Mouse (Mus musculus) urinary bladder, postnatal 14 days (tissue): ENCODE data around the gene Sumf2.
"Not testable (repeated sequence)": the region's sequence is repeated elsewhere in the genome, so short reads cannot be mapped to it uniquely, and the experiment has no call there.

ENCODE experiments used
- DNase-seq: peaks from one replicate; pipeline ENCODE4 v3.0.0; 2021; ENCODE audit warnings: low spot score

The Sumf2 gene

DNA sequence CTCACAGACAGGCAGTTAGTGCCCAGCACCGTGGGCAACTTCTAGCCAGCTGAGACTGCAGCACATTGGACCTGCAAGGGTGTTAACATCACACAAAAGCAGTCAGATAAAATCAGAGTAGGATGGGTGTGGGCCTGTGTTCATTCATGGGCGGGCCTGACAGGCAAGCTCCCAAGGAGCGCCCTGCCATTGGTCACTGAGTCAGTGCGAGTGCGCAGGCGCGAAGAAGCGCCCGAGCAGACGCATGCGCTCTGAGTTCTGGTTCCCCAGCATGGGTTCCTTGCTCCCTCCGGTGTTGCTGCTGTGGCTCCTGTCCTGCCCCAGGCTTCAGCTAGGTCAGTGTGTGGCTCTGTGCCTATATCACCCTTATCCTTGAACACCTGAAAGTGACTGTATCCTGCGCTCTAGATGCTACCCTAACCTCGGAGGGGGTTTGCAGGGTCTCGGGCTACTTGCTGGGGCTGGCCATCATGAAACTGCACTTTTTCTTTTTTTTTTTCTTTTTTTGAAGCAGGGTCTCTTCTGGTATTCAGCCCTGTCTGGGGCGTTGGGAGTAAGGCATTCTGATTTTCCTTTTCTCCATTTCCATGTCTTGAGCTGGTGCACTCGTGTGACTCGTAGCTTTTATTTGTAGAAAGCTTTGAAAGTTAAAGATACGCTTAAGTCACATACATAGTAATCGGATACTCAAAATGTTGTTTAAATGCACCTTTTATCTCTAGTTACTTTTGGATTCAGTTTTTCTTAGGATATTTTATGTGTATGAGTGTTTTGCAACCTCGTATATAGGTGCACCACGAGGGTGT is at the start of gene Sumf2:
Sumf2 (plus strand) TSS at position 235 of the 806 bp plus-strand sequence.
- peak; percentile 95 for DNase-seq

DNA sequence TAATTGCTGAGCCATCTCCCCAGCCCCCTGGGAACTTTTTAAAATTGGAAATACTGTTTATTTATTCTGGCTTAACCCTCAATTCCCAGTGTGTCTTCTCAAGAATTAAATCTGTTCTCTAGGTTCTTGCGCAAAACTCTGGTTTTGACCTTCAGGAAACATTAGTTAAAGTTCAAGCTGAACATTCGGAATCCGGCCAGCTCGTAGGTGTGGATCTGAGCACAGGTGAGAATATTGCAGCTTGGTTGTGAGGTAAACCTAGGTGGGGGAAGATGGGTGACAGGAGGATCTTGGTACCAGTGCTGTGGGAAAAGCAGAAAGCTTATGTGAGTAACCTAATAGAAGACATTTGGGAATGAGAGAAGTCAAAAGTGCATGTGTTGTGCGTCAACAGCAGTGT is 1.9 kb upstream of the Sumf2 start:
- no peak for DNase-seq

DNA sequence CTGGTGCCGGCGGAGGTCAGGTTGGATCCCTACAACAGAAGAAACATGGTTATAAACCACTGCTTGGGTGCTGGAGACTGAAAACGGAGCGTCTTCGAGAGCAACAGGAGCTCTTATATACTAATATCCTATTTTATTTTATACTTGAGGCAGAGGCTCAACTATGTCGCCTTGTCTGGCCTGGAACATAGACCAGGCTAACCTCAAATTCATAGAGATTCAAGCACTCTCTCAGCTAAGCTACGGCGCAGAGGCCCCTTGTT is 703 bp downstream of the Sumf2 start:
- no peak for DNase-seq

DNA sequence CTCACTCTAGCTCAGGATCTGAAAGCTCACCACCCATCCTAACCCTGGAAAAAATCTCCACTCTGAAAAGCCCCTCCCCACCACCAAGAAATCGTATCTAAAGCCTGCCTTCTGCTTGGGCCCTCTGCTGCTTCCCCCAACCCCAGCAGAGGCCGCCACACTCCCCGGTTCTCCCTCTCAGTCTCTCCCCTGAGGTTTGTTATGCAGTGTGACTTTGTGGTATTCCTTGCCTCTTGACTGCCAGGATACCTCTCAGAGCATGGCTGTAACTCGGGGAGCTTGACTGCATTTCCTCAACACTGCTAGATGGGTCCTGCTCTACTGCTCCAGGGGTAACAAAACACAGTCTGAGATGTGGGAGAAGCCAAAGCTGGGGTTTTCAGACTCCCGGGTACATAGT is 8.4 kb downstream of the Sumf2 start:
- DNase-seq, result no peak

DNA sequence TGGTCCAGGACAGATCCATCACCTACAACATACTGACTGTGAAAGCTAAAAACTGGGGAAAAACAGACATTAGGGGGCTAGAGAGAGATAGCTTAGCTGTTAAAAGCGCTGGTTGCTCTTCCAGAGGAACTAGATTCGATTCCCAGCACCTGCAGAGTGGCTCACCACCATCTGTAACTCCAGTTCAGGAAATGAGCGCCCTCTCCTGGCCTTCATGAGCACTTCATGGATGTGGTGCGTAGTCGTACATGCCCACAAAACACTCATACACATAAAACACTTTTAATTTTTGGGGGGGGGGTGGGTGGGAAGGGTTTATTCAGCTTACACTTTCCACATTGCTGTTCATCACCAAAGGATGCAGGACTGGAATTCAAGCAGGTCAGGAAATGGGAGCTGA is 9.6 kb downstream of the Sumf2 start:
- no peak for DNase-seq

DNA sequence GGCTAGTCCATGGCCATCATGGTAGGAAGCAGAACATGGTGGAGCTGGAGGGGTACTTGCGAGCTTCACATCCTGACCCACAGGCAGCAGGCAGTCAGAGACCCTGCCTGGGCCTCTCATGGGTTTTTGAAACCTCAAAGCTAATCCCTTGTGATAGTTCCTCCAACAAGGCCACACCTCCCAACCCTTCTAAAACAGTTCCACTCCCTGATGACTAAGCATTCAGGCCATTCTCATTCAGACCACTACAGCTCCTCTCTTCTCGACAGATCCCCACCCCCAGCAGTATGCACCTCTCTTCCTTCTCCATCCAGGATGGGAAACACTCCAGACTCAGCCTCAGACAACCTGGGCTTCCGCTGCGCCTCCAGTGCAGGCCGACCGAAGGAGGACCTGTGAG is 15.5 kb downstream of the Sumf2 start:
- DNase-seq, result no peak

DNA sequence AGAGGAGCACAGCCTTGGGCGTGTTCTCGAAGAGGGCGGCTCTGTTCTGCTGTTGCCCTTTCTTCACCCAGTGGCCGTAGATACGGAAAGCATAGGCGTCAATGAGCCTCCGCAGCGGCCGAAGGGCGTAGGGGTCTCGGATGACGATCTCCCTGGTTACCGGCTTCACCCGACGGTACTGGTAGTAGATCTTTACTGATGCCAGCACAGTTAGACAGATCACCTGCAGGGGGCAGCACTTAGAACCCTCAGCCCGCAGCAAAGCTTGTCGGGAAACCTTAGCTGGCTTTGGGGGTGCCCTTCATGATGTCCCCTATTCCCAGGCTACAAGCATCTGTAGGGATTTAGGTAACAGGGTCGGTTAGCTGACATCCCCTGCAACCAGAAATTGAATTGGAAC is 17.7 kb downstream of the Sumf2 start:
- peak; percentile 24 for DNase-seq

DNA sequence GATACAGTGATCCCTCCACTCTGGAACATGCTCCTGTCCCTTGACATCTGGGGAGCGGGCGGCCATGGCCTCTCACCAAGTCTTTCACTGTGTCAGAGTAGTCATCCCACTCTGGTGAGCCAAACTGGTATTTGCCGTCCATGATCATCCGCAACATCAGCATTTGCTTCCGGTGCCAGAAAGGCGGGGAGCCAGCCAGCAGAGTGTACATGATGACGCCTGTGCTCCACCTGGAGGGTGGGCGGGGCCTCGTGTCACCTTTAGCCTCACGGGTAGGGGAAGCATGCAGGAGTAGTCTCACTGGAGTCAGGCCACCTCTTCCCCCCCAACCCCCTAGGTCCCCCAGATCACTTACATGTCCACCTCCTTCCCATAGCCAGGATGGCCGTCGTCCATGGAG is 19.1 kb downstream of the Sumf2 start:
- no peak for DNase-seq

DNA sequence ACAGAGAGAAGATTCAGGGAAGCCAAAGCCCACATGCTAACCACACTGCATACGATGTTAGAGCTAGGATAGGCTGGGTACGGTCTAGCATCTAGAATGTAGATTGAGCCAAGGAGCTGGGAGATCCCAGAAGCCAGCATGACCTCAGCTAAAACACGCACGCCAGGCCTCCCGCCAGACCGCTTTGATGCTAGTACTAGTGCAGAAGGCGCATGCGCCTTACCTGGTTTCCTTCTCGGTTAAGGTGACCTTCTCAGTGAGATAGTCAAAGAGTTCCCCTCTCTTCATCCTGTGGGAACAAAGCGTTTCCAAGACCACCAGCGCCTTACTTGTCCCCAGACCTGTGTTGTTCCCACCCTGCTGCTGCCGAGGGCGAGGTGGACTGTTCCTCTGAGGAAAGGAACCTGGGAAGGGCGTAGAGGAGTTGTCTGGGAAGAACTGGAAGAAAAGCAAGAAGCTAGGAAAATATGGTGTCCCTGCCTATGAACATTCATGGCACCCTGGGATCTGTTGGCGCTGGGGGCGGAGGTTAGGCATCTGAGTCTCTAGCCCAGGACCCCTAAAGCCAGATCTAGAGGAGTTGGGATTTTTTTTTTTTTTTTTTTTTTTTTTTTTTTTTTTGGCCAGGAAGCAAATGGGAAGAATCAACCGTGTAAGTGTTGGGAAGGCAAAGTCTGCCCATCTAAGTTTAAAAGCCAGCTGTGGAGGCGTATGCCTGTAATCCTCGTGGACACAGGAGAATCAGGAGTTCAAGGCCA is 22.6 kb downstream of the Sumf2 start:
- no peak for DNase-seq

DNA sequence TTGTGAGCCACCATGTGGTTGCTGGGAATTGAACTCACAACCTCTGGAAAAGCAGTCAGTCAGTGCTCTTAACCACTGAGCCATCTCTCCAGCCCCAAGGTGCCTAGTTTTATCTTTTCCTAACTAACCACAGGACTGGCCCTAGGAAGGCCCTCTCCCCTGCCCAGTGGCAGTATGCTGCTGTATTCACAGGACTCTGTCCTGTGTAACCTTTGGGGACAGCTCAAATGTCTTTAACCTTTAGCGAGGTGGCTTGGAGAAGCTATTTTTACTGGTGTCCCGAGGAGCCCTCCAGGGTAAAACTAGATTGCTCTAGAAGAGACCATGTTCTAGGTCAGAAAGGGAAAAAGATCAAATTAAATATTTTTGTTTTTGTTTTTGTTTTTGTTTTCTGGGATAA is 24.5 kb downstream of the Sumf2 start:
- no peak for DNase-seq

DNA sequence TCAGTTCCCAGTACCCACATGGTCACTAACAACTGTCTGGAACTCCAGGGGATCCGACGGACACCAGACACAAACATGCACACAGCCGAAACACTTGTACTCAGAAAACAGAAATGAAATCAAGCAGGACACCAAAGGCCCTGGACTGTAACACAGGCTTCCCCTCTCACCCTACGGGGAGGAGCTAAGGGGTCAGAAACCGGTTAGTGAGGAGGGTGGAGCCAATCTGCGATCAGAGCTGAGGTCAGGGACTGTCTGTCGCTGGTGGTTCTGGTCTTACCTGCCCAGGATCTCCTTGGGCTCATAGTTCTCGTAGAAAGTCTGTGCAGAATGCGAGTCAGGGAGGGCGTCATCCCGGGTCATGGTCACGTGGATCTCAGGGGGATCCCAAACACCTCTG is 27.2 kb downstream of the Sumf2 start:
- no peak for DNase-seq

DNA sequence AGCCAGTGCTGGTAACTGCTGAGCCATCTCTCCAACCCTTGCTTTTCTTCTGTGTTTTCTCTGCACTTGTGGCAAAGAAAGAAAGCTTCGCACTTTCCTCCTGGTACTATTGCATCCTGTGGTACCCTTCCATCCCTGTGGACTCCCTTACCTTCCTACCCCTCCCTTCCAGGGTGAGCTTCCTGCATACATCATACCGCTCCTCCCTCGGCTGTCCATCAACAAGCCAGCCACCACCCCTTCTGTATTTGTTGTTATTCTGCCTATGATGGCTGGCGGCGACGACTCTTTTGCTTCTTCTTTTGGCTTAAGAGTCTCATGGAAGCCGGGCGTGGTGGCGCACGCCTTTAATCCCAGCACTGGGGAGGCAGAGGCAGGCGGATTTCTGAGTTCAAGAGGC is 28.3 kb downstream of the Sumf2 start:
- no peak for DNase-seq

DNA sequence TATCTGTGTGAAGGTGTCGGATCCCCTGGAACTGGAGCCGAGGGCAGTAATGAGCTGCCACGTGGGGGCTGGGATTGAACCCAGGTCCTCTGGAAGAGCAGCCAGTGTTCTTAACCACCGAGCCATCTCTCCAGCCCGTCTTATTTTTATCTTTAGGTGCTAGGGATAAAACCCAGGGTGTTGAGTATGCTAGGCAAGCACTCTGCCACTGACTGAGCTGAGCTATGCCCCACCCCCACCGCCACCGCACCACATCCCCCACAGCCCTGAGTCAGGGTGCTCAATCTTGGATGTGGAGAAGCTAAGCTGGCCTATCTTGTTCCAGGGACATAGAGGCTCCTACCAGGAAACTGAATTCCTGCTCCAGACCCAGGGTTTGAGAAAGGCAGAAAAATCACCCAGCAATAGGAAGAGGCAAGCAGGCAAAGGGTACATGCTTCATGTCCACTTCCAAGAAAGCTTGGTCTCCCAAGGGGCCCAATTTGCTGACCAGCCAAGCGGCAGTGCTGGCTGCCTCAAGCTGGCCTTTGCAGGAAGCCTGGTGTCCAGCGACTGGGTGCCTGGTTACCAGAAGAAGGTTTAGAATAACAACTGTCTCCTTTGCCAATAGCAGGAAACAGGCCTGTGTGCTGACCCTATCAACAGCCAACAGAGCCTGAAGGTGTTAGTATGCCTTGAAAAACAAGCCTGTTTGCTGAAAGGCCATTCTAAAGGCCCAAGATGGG is 31.1 kb downstream of the Sumf2 start:
- DNase-seq, result no peak

DNA sequence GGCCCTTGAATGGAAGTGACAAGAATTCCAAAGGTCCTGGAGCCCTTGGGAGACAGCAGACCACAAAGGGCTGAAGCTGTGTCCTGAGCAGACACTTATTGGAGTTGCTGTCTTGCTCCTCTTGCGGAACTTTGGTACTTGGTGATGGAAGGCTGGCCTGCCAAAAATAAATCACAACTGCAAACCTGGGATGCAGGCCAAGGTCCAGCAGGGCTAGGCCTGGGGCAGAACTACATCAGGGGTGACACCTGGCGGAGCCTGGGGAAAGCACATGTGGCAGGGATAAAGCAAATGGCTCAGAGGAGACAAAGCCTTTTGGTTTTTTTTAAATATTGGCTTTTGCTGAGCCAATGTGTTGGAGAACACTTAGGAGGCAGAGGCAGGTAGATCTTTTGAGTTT is 32.2 kb downstream of the Sumf2 start:
- peak; percentile 57 for DNase-seq

DNA sequence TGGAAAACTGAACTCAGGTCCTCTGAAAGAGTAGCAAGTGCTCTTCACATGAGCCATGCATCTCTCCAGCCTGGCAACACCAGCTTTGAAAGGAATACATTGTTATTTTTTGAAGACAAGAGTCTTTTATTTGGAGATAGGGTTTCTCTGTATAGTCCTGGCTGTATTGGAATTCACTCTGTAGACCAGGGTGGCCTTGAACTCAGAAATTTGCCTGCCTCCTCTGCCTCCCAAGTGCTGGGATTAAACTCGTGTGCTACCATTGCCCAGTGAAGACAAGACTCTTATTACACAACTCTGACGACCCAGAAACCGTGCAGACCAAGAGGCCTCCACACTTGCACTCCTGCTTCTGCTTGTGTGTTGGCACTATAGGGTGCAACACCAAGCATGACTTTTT is 33.1 kb downstream of the Sumf2 start:
- no peak for DNase-seq

DNA sequence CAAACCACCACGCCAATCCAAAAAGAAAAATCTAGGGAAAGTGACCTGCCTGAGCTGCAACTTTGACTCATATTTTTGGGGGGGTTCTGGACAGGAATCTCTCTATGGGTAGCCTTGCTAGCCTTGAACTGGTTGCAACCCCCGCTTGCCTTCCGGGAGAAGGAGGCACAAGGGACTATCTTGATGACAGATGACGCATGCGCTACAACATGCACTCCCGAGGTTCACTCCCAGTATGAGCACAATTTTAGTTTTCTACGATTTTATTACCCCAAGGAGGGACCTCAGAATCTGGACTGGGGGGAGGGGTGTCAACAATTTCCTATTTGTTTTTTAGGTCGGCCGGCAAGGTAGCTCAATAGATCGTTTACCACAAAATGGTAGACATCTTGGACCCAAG is 39.5 kb downstream of the Sumf2 start:
- DNase-seq, result no peak

DNA sequence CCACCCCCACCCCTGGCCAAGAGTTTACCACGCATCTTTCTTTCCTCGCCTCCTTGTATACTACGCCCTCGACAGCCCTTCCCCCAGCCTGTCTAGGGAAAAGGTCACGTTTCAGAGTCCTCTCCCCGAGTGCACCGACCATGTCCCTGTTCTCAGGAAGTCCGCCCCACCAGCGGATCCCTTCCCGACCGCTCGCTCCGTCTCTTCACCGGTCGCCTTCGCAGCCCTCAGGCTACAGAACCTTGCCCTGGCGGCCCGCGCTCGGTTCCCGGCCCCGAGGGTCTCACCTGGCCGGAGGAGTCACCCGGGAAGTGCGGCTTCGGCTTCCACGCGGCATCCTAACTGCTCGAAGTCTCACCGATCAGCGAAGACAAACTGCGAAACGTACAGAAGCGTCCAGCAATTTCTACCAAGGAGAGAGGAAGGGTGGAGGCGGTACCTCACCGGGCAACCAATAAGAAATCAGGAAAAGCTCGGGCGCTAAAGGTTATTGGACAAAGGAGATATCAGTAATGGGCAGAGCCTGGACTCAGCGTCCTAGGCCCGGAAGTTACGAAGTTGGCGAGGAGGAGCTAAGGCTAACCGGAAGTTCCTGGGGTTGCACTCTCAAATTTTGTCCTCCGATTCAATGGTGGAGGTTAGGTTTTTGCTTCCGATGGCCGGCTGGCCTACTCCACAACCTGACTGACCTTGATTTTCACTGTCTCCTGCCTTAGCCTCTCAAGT is 40.3 kb downstream of the Sumf2 start, which contains the start of gene Chchd2:
Chchd2 (minus strand) TSS at position 560 of the 726 bp plus-strand sequence.
- DNase-seq, result peak; percentile 92

DNA sequence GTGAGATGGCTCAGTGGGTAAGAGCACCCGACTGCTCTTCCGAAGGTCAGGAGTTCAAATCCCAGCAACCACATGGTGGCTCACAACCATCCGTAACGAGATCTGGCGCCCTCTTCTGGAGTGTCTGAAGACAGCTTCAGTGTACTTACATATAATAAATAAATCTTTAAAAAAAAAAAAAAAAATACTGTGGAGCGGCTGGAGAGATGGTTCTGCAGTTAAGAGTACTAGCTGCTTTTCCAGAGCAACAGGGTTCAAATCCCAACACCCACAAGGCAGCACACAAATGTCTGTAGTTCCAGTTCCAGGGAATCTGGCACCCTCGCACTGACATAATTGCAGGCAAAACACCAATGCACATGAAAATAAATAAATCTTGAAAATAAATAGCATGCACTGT is 43.6 kb downstream of the Sumf2 start:
- not testable (repeated sequence) for DNase-seq

DNA sequence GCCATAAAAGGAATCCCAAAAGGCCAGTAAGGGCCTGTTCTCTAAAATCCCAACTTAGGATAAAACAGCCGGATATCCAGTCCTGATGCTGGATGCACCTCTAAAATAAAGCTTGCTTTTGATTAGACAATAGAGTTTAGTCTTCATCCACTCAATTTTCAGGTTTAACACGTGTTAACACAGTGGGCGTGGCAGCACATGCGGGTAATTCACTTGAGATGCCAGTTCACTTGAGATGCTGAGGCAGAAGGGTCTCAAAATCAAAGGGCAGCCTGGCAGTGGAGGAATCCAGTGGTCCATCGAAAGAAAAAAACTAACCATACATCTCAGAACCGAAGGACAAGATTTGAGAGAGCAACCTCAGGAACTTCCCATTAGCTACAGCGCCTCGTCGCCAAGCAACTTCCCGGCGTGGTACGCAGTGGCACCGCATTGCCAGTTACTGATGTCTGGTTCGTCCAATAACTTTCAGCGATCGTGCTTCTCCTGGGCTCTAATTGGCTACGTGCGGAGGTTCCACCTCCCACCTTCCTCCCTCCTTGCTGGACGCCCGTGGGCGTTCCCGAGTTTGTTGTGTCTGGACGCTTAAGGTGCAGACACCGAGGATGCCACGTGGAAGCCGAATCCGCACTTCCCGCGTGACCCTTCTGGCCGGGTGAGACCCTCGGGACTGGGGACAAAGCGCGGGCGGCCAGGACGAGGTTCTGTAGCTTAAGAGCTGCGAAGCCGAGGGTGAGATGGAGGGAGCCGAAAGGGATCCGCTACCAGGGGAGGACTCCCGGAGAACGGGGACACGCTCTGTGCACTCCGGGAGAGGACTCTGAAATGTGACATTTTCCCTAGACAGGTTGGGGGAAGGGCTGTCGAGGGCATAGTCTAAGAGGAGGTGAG is 48.7 kb downstream of the Sumf2 start, which contains the start of gene Zbed5:
Zbed5 (plus strand) TSS at position 526 of the 891 bp plus-strand sequence.
- peak; percentile 87 for DNase-seq

DNA sequence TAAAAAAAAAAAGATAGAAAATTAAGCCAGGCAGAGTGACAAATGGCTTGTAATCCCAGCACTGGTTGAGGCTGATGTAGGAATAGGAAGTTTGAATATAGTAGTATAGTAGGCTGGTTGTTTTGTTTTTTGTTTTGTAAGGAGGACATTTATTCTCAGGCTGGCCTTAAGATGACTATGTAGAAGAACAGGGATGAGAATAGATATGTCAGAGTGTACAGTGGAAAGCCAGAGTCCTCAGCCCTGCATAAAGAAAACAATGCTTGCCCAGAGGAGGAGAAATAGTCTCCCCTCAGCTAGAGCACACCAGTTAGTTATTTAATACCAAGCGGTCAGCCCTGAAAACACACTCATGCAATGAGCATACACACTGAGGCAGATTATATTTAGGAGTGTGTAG is 51.7 kb downstream of the Sumf2 start, which contains the start of gene Phkg1:
Phkg1 (minus strand) TSS at position 101 of the 400 bp plus-strand sequence.
- DNase-seq, result no peak

DNA sequence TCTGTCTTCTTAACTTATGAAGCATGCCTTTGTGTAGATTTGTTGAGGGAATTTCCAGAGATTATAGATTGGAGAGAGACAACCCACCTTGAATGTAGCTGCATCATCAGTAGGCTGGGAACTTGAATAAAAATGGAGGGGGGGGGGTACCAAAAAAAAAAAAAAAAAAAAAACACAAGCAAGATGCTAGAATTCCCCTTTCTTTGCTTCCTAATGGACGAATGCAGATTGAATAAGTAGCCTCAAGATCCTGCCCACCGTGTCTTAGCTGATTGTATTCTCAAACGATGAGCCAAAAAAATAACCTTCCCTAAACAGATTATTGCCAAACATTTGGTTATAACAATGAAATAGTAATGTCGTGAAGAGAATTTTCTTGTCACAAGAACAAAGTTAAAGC is 61.0 kb downstream of the Sumf2 start:
- DNase-seq, result no peak
